Mouse (Mus musculus): Measurements from ENCODE around the gene Tmem33.

Tmem33 gene

GRCm38 (mm10) chr5:67324032-67324431 is 63.7 kb downstream of the Tmem33 start:
- no peak for DNase-seq (ENCODE audit: low spot score)

- no peak for DNase-seq (ENCODE audit: low spot score)
These were observed 80.4 kb downstream of the Tmem33 start for GRCm38 (mm10) chr5:67340811-67341210.
